24 mouse cellular contexts compared by ENCODE assay signal in genomic region chr7:107547872-107548271, GRCm38 (mm10). TPM values are rescaled to one million over a fixed set of nuclear protein-coding genes. Genes with fewer than 3 reads are reported as not detected.
DNase-seq lines count a peak whose midpoint lies in the region; ATAC-seq and TF ChIP-seq lines count a peak whose summit lies in the region.
"Had no signal": no experiment of that assay in that cellular context is flagged by ENCODE, and none has a peak within 500 bp of the region (broad histone marks: within the 10 kb centered on the region; RNA-seq: fewer than 3 reads in every experiment).

No protein-coding gene starts in this region.

- ATAC-seq in intestine, embryonic 15.5 days = peak; percentile 67; the same call in 1 of the 2 replicates
- ATAC-seq in intestine, embryonic 16.5 days = peak; percentile 59
- ATAC-seq in intestine, postnatal 0 days = peak; percentile 36; the same call in 1 of the 2 replicates
- no peak for ATAC-seq in hindbrain, postnatal 0 days
- ATAC-seq: activated CD4-positive, CD25-positive, alpha-beta regulatory T cell, adult 4 months; CD4-positive, CD25-positive, alpha-beta regulatory T cell, adult 4 months; Patski had no signal

- no peaks in the 10 kb centered on the region for H3K4me1 ChIP-seq in heart, embryonic 10.5 days
- H3K4me1 ChIP-seq in intestine, embryonic 15.5 days (replicated peaks) = no peaks in the 10 kb centered on the region
- no peaks in the 10 kb centered on the region for H3K4me1 ChIP-seq in intestine, embryonic 16.5 days (ENCODE audit: control insufficient read depth, insufficient read depth, low read length)
- H3K4me1 ChIP-seq in intestine, postnatal 0 days (replicated peaks; ENCODE audit: control insufficient read depth, insufficient read depth, low read length) = no peaks in the 10 kb centered on the region
- H3K4me1 ChIP-seq in hindbrain, postnatal 0 days (ENCODE audit: insufficient read depth, low read length) = no peaks in the 10 kb centered on the region

- no peak overlapping the region for H3K27ac ChIP-seq in heart, embryonic 10.5 days
- H3K27ac ChIP-seq in intestine, embryonic 15.5 days = no peak overlapping the region
- no peak overlapping the region for H3K27ac ChIP-seq in intestine, embryonic 16.5 days (ENCODE audit: low read length)
- H3K27ac ChIP-seq in intestine, postnatal 0 days (ENCODE audit: low read depth, low read length) = no peak overlapping the region
- H3K27ac ChIP-seq in hindbrain, postnatal 0 days = no peak overlapping the region

- no peak overlapping the region for H3K4me3 ChIP-seq in heart, embryonic 10.5 days
- H3K4me3 ChIP-seq in intestine, embryonic 15.5 days (replicated peaks) = no peak overlapping the region
- no peak overlapping the region for H3K4me3 ChIP-seq in intestine, embryonic 16.5 days (ENCODE audit: low read length)
- no peak overlapping the region for H3K4me3 ChIP-seq in intestine, postnatal 0 days (ENCODE audit: low read depth, low read length)
- no peak overlapping the region for H3K4me3 ChIP-seq in hindbrain, postnatal 0 days (ENCODE audit: low read length)

- H3K9me3 ChIP-seq in heart, embryonic 10.5 days = no peaks in the 10 kb centered on the region
- no peaks in the 10 kb centered on the region for H3K9me3 ChIP-seq in intestine, embryonic 15.5 days
- no peaks in the 10 kb centered on the region for H3K9me3 ChIP-seq in intestine, embryonic 16.5 days (ENCODE audit: control insufficient read depth, low read length)
- H3K9me3 ChIP-seq in intestine, postnatal 0 days (ENCODE audit: control insufficient read depth) = no peaks in the 10 kb centered on the region
- no peaks in the 10 kb centered on the region for H3K9me3 ChIP-seq in hindbrain, postnatal 0 days (ENCODE audit: low read length)

- no peak overlapping the region for H3K9ac ChIP-seq in intestine, embryonic 15.5 days
- H3K9ac ChIP-seq in intestine, embryonic 16.5 days (ENCODE audit: low read depth, low read length) = no peak overlapping the region
- no peak overlapping the region for H3K9ac ChIP-seq in intestine, postnatal 0 days (ENCODE audit: low read depth, low read length)
- H3K9ac ChIP-seq in hindbrain, postnatal 0 days (replicated peaks; ENCODE audit: low read length) = no peak overlapping the region

- peak; percentile 10 for DNase-seq in heart, adult 11 months
- DNase-seq in heart, embryonic 10.5 days (ENCODE audit: low spot score) = no peak
- DNase-seq in hindbrain, postnatal 0 days (ENCODE audit: low spot score) = no peak
- DNase-seq in lung, postnatal 10 days = no peak
- DNase-seq in kidney, adult 9 months = no peak
- DNase-seq: adrenal gland, adult 2 months; adrenal gland, adult 8-10 months; adrenal gland, postnatal 10 days; adrenal gland, postnatal 14 days; adrenal gland, postnatal 25 days; adrenal gland, postnatal 36 days; B cell, adult 2 months; cerebellum, adult 11 months; cerebellum, adult 11-12 months had no signal

- no peaks in the 10 kb centered on the region for H3K27me3 ChIP-seq in heart, embryonic 10.5 days (ENCODE audit: insufficient read depth, poor library complexity, severe bottlenecking)
- no peaks in the 10 kb centered on the region for H3K27me3 ChIP-seq in intestine, embryonic 15.5 days (replicated peaks)
- no peaks in the 10 kb centered on the region for H3K27me3 ChIP-seq in intestine, embryonic 16.5 days (replicated peaks; ENCODE audit: control insufficient read depth, insufficient read depth, low read length)
- H3K27me3 ChIP-seq in intestine, postnatal 0 days (replicated peaks; ENCODE audit: control insufficient read depth, insufficient read depth, low read length) = no peaks in the 10 kb centered on the region
- H3K27me3 ChIP-seq in hindbrain, postnatal 0 days (ENCODE audit: insufficient read depth, low read length) = no peaks in the 10 kb centered on the region
- H3K27me3 ChIP-seq: CH12.LX had no signal

- no peaks in the 10 kb centered on the region for H3K36me3 ChIP-seq in heart, embryonic 10.5 days
- H3K36me3 ChIP-seq in intestine, embryonic 15.5 days = no peaks in the 10 kb centered on the region
- no peaks in the 10 kb centered on the region for H3K36me3 ChIP-seq in intestine, embryonic 16.5 days (ENCODE audit: control insufficient read depth, insufficient read depth, low read length)
- H3K36me3 ChIP-seq in intestine, postnatal 0 days (ENCODE audit: control insufficient read depth, insufficient read depth) = no peaks in the 10 kb centered on the region
- 0 out of 2 replicates have a peak, but pooled peaks cover 6% of the 10 kb centered on the region for H3K36me3 ChIP-seq in hindbrain, postnatal 0 days (ENCODE audit: insufficient read depth, low read length)
- H3K36me3 ChIP-seq: G1E had no signal

- TF ChIP-seq CTCF in intestine, postnatal 0 days (IDR thresholded peaks at IDR 0.05; ENCODE audit: low read depth) = no peak
- no peak for TF ChIP-seq CTCF in hindbrain, postnatal 0 days (IDR thresholded peaks at IDR 0.05; ENCODE audit: low read depth)

- H3K4me2 ChIP-seq in intestine, embryonic 15.5 days (replicated peaks) = no peak overlapping the region
- H3K4me2 ChIP-seq in intestine, embryonic 16.5 days (ENCODE audit: low read depth, low read length) = no peak overlapping the region
- H3K4me2 ChIP-seq in intestine, postnatal 0 days (replicated peaks; ENCODE audit: low read depth) = no peak overlapping the region
- H3K4me2 ChIP-seq in hindbrain, postnatal 0 days (ENCODE audit: low read depth, low read length) = no peak overlapping the region

- 89% methylated on average over 3 of the region's 3 CpGs for WGBS in heart, embryonic 10.5 days
- WGBS in intestine, embryonic 15.5 days = 82% methylated on average over 3 of the region's 3 CpGs
- 79% methylated on average over 3 of the region's 3 CpGs for WGBS in intestine, embryonic 16.5 days
- WGBS in intestine, postnatal 0 days = 57% methylated on average over 3 of the region's 3 CpGs
- 92% methylated on average over 3 of the region's 3 CpGs for WGBS in hindbrain, postnatal 0 days

RNA-seq across cellular contexts. Expression of gene Olfml1, which starts 19.4 kb away (rescaled TPM):
- polyA plus RNA-seq in heart, embryonic 10.5 days (2016; fragmentation: Nextera tagmentation; extraction: Ambion mirVana) = 5.8 and 8.0 TPM in 2 replicates
- 13.1 and 15.2 TPM in 2 replicates for polyA plus RNA-seq in intestine, embryonic 15.5 days (2015; fragmentation: Nextera tagmentation; extraction: Ambion mirVana)
- polyA plus RNA-seq in intestine, embryonic 16.5 days (2015; fragmentation: Nextera tagmentation; extraction: Ambion mirVana) = 9.6 and 11.1 TPM in 2 replicates
- polyA plus RNA-seq in intestine, postnatal 0 days (2015; fragmentation: Nextera tagmentation; extraction: Ambion mirVana) = 7.3 and 7.4 TPM in 2 replicates
- total RNA-seq in hindbrain, postnatal 0 days (2014; rRNA removed) = 4.2 and 5.5 TPM in 2 replicates
- 5.8 and 6.0 TPM in 2 replicates for polyA plus RNA-seq in hindbrain, postnatal 0 days (2015; fragmentation: Nextera tagmentation; extraction: Ambion mirVana)
- total RNA-seq: CH12.LX, G1E, MEL had no signal
- polyA plus RNA-seq: activated CD4-positive, CD25-positive, alpha-beta regulatory T cell, adult 4 months; C2C12; G1E; Patski had no signal

RNA-seq across cellular contexts. Expression of gene Ppfibp2, which starts 47.1 kb away (rescaled TPM):
- 8.0 and 13.3 TPM in 2 replicates for polyA plus RNA-seq in heart, embryonic 10.5 days (2016; fragmentation: Nextera tagmentation; extraction: Ambion mirVana)
- 11.5 and 12.8 TPM in 2 replicates for polyA plus RNA-seq in intestine, embryonic 15.5 days (2015; fragmentation: Nextera tagmentation; extraction: Ambion mirVana)
- polyA plus RNA-seq in intestine, embryonic 16.5 days (2015; fragmentation: Nextera tagmentation; extraction: Ambion mirVana) = 13.7 and 14.7 TPM in 2 replicates
- polyA plus RNA-seq in intestine, postnatal 0 days (2015; fragmentation: Nextera tagmentation; extraction: Ambion mirVana) = 9.8 and 10.7 TPM in 2 replicates
- 3.0 and 3.4 TPM in 2 replicates for total RNA-seq in hindbrain, postnatal 0 days (2014; rRNA removed)
- polyA plus RNA-seq in hindbrain, postnatal 0 days (2015; fragmentation: Nextera tagmentation; extraction: Ambion mirVana) = 2.3 and 3.2 TPM in 2 replicates
- total RNA-seq: MEL had no signal
- polyA plus RNA-seq: G1E had no signal
